Mouse (Mus musculus): ENCODE data around the gene Supt5.

DNA sequence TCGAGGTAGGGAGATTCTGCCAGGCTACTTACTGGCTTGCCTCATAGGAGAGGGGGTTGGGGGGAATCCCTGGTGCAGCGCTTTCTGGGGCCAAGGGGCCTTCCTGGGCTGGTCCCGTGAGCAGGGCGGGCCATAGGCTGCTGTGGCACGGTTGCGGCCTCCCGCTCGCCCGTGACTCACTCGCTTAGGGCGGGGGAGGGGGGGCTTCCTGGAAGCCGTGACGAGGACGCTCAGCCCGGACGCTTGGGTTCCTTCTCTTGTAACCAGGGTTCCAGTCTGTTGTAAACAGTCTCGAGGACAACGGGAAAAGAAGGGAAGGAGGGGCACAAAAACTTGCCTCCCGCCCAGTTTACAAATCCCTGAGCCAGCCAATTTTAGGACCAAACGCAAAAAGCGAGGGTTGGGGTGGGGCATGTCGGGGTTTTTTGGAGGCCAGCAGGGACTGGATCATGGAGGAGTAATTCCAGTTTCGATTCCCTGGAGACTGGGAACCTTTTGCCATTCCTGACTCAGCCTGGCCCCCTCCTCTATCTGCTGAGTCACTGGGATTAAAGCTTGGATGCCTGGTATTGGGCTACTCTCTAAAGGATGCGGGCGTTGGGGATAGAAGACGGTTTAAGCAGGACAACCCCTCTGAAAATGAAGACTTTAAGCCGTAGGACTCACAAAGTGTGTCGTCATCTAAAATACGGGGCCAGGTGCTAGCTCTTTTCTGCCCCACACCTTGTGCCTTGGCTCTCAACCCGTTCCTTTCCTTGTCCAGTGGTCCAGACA, 42.7 kb upstream of the Supt5 start:
- TF ChIP-seq GATA1 (IDR thresholded peaks at IDR 0.05; ENCODE audit: low read length) (no peak), TAL1 (IDR thresholded peaks at IDR 0.05; ENCODE audit: low read length) (no peak)

Data from erythroblast, embryonic 14.5 days (primary cell).